Mouse (Mus musculus) cerebellum, postnatal 4 days (tissue): ENCODE data around the gene Asgr2.
A peak's percentile ranks its signal among the peaks of the same experiment; 100 is the strongest.
"Not testable (repeated sequence)": the region's sequence is repeated elsewhere in the genome, so short reads cannot be mapped to it uniquely, and the experiment has no call there.

ENCODE experiments used
- DNase-seq, 2 experiments: peaks; one replicate each; pipeline ENCODE4 v3.0.0; 2022; ENCODE audit warnings: low spot score in 2 of 2, mixed read lengths in 1 of 2

Gene Asgr2

GRCm38 (mm10) chr11:70091986-70092783, at the start of gene Asgr2:
Asgr2 (plus strand) TSS chr11:70092644.
- no peak for DNase-seq

DNA sequence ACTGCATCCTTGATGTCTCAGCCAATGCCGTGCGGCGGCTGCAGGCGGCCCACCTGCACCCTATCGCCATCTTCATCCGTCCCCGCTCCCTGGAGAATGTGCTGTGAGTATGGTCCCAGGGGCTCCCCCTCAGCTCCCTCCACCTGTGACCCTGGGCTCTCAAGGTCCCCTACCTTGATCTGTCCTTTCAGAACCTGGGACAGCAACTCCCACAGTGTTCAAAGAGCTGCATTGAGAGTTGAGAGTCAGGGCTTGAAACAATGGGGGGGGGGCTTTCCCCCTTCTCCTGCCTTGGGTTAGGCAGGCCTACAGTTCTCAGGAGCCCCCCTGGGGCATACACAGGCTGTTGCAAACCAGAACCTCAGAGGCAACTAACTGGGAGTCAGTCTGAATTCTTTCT, 48.8 kb upstream of the Asgr2 start:
- DNase-seq = no peak

- DNase-seq = no peak
Measured at GRCm38 (mm10) chr11:70045435-70045834, 47.0 kb upstream of the Asgr2 start.

DNA sequence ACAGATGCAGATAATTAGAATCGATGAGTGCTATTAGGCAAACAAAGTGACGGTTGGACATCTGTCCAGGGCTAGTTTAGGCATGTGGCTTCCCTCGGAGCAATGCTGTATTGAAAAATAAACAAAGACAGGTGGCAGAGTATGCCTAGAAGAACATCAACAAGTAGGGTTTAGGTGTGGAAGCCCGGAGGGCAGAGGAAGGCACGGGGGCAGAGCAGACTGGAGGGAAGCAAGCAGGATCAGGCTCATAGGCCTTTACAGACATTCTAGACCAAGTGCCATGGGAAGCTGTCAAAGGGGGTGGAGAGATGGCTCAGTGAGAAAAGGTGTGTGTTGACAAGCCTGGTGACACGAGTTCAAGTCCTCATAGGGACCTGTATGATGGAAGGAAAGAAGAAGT, 43.1 kb upstream of the Asgr2 start:
- DNase-seq = no peak

DNA sequence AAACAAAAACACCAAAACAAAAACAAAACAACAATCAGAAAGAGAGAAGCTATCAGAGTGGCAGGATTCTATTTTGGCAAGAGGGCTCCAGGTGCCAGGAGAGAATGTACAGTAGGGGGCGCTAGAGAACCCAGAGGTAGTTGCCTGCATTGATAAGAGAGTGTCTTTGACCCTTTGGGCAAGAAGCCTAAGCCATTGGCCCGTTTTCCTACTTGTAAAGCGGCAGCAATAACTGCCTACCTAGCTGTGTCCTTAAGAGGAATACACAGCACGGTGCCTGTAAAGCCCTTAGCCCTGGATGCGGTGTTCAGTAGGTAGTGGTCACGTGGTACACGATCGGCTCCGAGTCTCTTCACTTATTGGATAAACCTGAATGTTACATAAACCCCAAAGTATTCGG, 42.6 kb upstream of the Asgr2 start:
- no peak for DNase-seq

DNA sequence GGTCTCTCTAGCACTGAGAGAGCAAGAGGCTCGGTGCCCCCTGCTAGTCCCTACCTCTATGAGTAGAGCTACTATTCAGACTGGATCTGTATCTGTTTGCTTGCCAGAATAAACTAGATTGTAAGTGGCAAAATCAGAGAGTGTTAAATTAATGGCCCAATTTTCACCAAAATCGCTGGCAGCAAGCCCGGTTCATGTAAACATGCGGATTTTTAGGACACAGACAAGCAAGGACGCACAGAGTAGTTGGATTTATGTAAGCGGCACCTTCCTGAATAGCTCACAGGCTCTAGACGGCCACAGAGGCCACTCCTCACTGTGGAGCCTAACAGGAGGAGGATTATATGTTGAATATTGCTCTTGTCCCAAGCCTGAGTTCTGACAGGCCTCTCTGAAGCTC, 39.3 kb upstream of the Asgr2 start:
- DNase-seq = no peak

DNA sequence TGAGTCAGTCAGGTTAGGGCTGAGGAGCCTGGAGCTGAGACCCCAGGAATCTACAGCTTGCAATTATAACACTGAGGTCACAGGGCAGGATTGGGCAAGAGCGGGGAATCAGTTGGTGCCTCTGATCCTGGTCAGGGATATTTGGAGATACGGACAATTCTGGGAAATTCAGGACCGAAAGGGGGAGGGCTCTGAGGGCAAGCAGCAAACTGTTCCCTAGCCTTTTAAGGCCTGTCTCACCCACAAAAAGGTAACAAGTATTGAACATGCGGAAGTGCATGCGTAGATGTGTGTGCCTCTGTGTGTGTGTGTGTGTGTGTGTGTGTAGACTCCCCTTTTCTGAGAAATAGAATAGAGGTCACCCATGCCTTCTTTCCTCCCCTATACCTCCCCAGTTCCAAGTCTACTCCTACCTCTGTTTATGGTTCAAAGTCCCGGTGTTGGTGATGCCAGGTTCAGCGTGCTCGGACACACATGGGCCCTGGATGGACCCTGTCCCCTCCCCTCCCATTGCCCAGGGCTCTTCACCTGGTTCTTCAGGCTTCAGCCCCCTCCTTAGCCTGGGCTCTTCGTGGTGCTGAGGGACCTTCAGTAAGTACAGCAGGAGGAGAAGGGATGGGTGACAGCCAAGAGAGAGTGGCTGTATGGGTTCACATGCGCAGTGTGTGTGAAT, 38.4 kb upstream of the Asgr2 start, which contains the start of gene Asgr1:
Gene Asgr1, plus strand, starts transcription at position 188 of the 673 bp plus-strand sequence.
- DNase-seq = no peak

DNA sequence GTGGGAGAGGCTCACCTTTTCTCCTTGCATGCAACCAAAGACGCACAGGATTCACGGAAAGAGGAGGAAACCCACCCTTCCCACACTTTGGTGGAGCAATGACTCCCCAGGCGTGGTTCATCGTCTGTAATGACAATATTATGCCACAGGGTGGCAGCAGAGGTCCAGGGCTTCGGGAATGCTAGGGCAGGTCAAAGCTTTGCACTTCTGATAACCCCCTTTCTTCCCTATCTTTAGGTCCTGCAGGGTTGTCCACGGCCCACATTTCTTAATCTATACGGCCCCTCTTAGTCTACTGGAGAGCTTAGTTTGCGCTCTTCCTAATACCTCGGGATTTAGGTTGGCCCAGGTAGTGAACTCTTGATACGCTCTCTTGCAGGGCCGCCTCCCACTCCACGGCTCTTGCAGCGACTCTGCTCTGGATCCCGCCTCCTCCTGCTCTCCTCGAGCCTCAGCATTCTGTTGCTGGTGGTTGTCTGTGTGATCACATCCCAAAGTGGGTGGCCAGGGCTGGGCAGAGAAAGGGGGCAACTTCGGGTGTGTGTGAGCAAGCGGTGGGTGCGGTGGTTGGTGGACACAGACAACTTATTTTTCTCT, 36.7 kb upstream of the Asgr2 start:
- peak; percentile 62 to 88 for DNase-seq

GRCm38 (mm10) chr11:70057805-70058204, 34.6 kb upstream of the Asgr2 start:
- DNase-seq = no peak

DNA sequence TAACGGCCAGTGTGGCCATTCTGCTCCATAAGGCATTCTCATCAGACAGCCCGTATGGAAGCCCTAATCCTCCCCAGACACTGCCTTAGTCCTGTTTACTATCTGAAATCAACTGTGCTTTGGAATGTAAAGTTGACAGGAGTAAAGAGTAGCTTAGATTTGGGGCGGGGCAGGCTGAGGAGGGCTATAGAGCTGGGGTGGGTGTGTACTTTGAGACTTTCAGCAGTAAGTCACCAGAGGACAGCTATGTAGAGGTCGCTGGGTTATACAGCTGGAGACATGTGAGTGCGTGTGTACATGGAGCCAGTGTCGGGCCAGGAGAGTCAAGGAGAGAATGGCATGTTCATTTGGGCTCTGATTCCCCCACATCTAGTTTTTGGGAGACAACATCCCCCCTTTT, 32.5 kb upstream of the Asgr2 start:
- DNase-seq = no peak

GRCm38 (mm10) chr11:70063053-70063452, 29.4 kb upstream of the Asgr2 start:
- DNase-seq = no peak

- DNase-seq = no peak
Measured at GRCm38 (mm10) chr11:70066701-70067100, 25.7 kb upstream of the Asgr2 start.

- no peak for DNase-seq
Measured at GRCm38 (mm10) chr11:70068245-70068644, 24.2 kb upstream of the Asgr2 start.

- DNase-seq = no peak
Measured at GRCm38 (mm10) chr11:70070057-70070456, 22.4 kb upstream of the Asgr2 start.

- not testable (repeated sequence) for DNase-seq
Measured at GRCm38 (mm10) chr11:70070603-70071002, 21.8 kb upstream of the Asgr2 start.

- peak; percentile 80 for DNase-seq
Measured at GRCm38 (mm10) chr11:70074379-70075071, 17.9 kb upstream of the Asgr2 start.

DNA sequence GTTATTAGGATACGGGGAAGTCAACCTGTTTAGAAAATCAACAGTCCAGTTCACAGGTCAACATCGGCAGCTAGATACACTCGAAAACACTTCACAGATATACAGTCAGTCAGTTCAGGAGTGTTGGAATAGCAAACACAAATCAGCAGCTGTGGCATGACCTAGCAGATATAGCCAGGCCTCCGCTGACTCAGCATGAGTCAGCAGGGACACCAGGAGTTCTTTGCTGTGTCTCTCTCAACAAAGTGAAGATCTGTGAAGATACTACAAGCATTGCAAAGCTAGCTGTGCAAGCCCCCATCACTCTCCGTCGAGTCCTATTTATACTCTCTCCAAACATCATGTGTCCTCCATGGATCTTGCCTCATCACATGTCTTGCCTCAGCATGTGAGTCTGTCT, 16.9 kb upstream of the Asgr2 start:
- DNase-seq = no peak

GRCm38 (mm10) chr11:70077441-70077840, 15.0 kb upstream of the Asgr2 start:
- no peak for DNase-seq

- no peak for DNase-seq
Measured at GRCm38 (mm10) chr11:70079175-70079574, 13.3 kb upstream of the Asgr2 start.

DNA sequence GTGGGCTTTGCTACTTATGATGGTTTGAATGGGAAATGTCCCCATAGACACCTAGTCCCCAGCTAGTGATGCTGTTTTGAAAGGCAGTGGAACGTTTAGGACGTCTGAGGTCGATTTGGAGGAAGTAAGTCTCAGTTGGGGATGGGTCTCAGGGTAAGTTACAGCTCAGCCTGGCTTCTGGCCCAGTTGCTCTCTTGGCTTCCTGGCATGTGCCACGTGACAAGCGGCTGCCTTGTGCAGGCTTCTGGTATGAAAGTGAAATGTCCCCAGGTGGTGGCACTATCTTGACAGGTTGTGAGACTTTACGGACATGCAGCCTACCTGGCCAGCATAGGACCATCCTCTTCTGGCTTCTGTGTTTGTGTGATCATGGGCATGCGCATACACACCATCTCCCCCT, 12.5 kb upstream of the Asgr2 start:
- no peak for DNase-seq

DNA sequence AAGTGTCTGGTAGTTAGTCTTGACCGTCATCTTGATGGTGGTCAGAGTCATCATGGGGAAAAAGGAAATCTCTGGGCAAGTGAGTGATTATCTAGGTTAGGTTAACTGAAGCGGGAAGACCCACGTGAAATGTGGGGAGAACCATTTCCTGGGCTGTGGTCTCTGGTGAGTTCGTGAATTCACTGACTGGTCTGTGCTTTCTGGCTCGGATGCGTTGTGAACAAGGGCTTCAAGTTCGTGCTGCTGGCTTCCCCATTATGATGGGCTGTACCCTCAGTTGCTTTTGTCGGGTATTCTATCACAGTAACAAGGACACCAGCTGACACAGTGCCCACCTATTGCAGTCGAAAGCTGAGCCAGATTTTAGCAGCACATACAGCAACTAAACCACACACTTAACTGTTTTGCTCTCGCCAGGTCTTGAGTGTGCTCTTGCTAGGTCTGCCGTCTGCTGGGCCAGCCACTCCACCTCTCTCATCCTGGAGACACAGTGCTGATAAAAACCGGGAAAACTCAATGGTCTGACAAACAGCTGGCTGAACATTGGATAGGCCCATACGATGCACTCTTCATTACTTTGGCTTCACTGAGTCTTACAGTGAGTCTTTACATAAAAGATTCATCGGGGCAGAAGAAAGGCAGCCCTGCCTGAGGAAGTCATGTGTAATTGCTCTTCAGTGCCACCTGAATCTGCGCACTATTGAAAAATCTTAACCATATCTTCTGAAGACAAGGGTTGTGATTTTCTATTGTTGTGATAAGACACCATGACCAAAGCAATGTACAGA, 11.4 kb upstream of the Asgr2 start:
- no peak for DNase-seq
